Comparison of ENCODE assay signal across 25 mouse cellular contexts in genomic region chr9:96687591-96688186, GRCm38 (mm10). TPM values are rescaled to one million over a fixed set of nuclear protein-coding genes. Genes with fewer than 3 reads are reported as not detected.
A peak's percentile ranks its signal among the peaks of the same experiment; 100 is the strongest.
DNase-seq lines count a peak whose midpoint lies in the region; ATAC-seq and TF ChIP-seq lines count a peak whose summit lies in the region.
"Had no signal": no experiment of that assay in that cellular context is flagged by ENCODE, and none has a peak within 500 bp of the region (broad histone marks: within the 10 kb centered on the region; RNA-seq: fewer than 3 reads in every experiment).

No protein-coding gene starts in this region.

- H3K27ac ChIP-seq in hindbrain, embryonic 10.5 days = peak overlapping the region; percentile 40; the same call in 1 of the 2 replicates
- H3K27ac ChIP-seq in hindbrain, postnatal 0 days = no peak overlapping the region
- H3K27ac ChIP-seq in lung, postnatal 0 days (ENCODE audit: low read length) = peak overlapping the region; percentile 59; the same call in 1 of the 2 replicates
- 0 out of 2 replicates have a peak overlapping the region, but pooled peaks have one; percentile 39 for H3K27ac ChIP-seq in embryonic facial prominence, embryonic 15.5 days (replicated peaks)
- H3K27ac ChIP-seq in liver, embryonic 11.5 days (ENCODE audit: low read depth, low read length) = no peak overlapping the region
- H3K27ac ChIP-seq: forebrain, embryonic 10.5 days; heart, embryonic 13.5 days; hindbrain, embryonic 13.5 days; liver, embryonic 12.5 days; midbrain, embryonic 15.5 days; stomach, embryonic 15.5 days had no signal

- no peaks in the 10 kb centered on the region for H3K9me3 ChIP-seq in hindbrain, embryonic 10.5 days
- no peaks in the 10 kb centered on the region for H3K9me3 ChIP-seq in hindbrain, postnatal 0 days (ENCODE audit: low read length)
- no peaks in the 10 kb centered on the region for H3K9me3 ChIP-seq in lung, postnatal 0 days (ENCODE audit: low read length)
- H3K9me3 ChIP-seq in embryonic facial prominence, embryonic 15.5 days (replicated peaks) = no peaks in the 10 kb centered on the region
- no peaks in the 10 kb centered on the region for H3K9me3 ChIP-seq in liver, embryonic 11.5 days (ENCODE audit: control insufficient read depth, low read length)
- H3K9me3 ChIP-seq: heart, embryonic 13.5 days; hindbrain, embryonic 13.5 days; liver, embryonic 12.5 days; midbrain, embryonic 15.5 days; stomach, embryonic 15.5 days had no signal

- H3K36me3 ChIP-seq in hindbrain, embryonic 10.5 days = peaks cover 31% of the 10 kb centered on the region
- peaks cover 24% of the 10 kb centered on the region; the same call in 1 of the 2 replicates for H3K36me3 ChIP-seq in hindbrain, postnatal 0 days (ENCODE audit: insufficient read depth, low read length)
- H3K36me3 ChIP-seq in lung, postnatal 0 days (ENCODE audit: insufficient read depth, low read length) = peaks cover 5% of the 10 kb centered on the region; the same call in 1 of the 2 replicates
- peaks cover 40% of the 10 kb centered on the region for H3K36me3 ChIP-seq in embryonic facial prominence, embryonic 15.5 days
- H3K36me3 ChIP-seq in liver, embryonic 11.5 days (ENCODE audit: control insufficient read depth, insufficient read depth, low read length) = peaks cover 12% of the 10 kb centered on the region

- ATAC-seq in hindbrain, postnatal 0 days = no peak
- no peak for ATAC-seq in lung, postnatal 0 days
- ATAC-seq in embryonic facial prominence, embryonic 15.5 days (ENCODE audit: insufficient number of reproducible peaks, low FRiP score, low TSS enrichment, low read depth) = no peak
- no peak for ATAC-seq in liver, embryonic 11.5 days (replicated peaks; ENCODE audit: low FRiP score)
- ATAC-seq: forebrain, embryonic 16.5 days; inflammation-experienced regulatory T-cells, adult 6 months; liver, embryonic 12.5 days; midbrain, embryonic 15.5 days had no signal

- no peak overlapping the region for H3K4me3 ChIP-seq in hindbrain, embryonic 10.5 days
- no peak overlapping the region for H3K4me3 ChIP-seq in hindbrain, postnatal 0 days (ENCODE audit: low read length)
- H3K4me3 ChIP-seq in lung, postnatal 0 days (ENCODE audit: low read depth, low read length) = no peak overlapping the region
- no peak overlapping the region for H3K4me3 ChIP-seq in embryonic facial prominence, embryonic 15.5 days (replicated peaks)
- H3K4me3 ChIP-seq in liver, embryonic 11.5 days (ENCODE audit: low read depth, low read length) = no peak overlapping the region
- H3K4me3 ChIP-seq: forebrain, embryonic 10.5 days; heart, adult 2 months; heart, embryonic 13.5 days; hindbrain, embryonic 13.5 days; liver, embryonic 12.5 days; midbrain, embryonic 15.5 days; stomach, embryonic 15.5 days had no signal

- TF ChIP-seq EP300 in lung, postnatal 0 days (IDR thresholded peaks at IDR 0.05) = no peak

- DNase-seq in hindbrain, embryonic 10.5 days (ENCODE audit: low spot score) = no peak
- DNase-seq in hindbrain, postnatal 0 days (ENCODE audit: low spot score) = no peak
- DNase-seq in lung, postnatal 0 days (ENCODE audit: low spot score) = no peak
- no peak for DNase-seq in lung, postnatal 14 days
- DNase-seq in adrenal gland, postnatal 10 days = no peak
- no peak for DNase-seq in liver, embryonic 11.5 days (ENCODE audit: low spot score)
- DNase-seq: cerebellum, adult 2 months; cerebellum, postnatal 36 days; embryo, embryonic 11 days; gastrocnemius, postnatal 14 days; kidney, adult 9 months; kidney, postnatal 14 days; left cerebral cortex, postnatal 4 days; right cerebral cortex, adult 18-20 months; right cerebral cortex, postnatal 4 days had no signal

- peaks cover 6% of the 10 kb centered on the region for H3K4me1 ChIP-seq in hindbrain, embryonic 10.5 days (replicated peaks)
- no peaks in the 10 kb centered on the region for H3K4me1 ChIP-seq in hindbrain, postnatal 0 days (ENCODE audit: insufficient read depth, low read length)
- no peaks in the 10 kb centered on the region for H3K4me1 ChIP-seq in lung, postnatal 0 days (ENCODE audit: insufficient read depth, low read depth, low read length)
- 0 out of 2 replicates have a peak, but pooled peaks cover 3% of the 10 kb centered on the region for H3K4me1 ChIP-seq in embryonic facial prominence, embryonic 15.5 days
- no peaks in the 10 kb centered on the region for H3K4me1 ChIP-seq in liver, embryonic 11.5 days (replicated peaks; ENCODE audit: control insufficient read depth, insufficient read depth, low read length)
- H3K4me1 ChIP-seq: hindbrain, embryonic 13.5 days; midbrain, embryonic 15.5 days had no signal

- whole genome bisulfite sequencing in hindbrain, embryonic 10.5 days = 87% methylated on average over 20 of the region's 20 CpGs
- 80% methylated on average over 20 of the region's 20 CpGs for WGBS in hindbrain, postnatal 0 days
- 76% methylated on average over 20 of the region's 20 CpGs for WGBS in lung, postnatal 0 days
- 70% methylated on average over 20 of the region's 20 CpGs for WGBS in embryonic facial prominence, embryonic 15.5 days
- WGBS in liver, embryonic 11.5 days = 92% methylated on average over 20 of the region's 20 CpGs

- no peak for TF ChIP-seq CTCF in hindbrain, postnatal 0 days (IDR thresholded peaks at IDR 0.05; ENCODE audit: low read depth)
- TF ChIP-seq CTCF in lung, postnatal 0 days (IDR thresholded peaks at IDR 0.05) = no peak

- no peak overlapping the region for H3K4me2 ChIP-seq in hindbrain, postnatal 0 days (ENCODE audit: low read depth, low read length)
- H3K4me2 ChIP-seq in lung, postnatal 0 days (replicated peaks; ENCODE audit: low read depth, low read length) = no peak overlapping the region
- no peak overlapping the region for H3K4me2 ChIP-seq in embryonic facial prominence, embryonic 15.5 days (replicated peaks)
- no peak overlapping the region for H3K4me2 ChIP-seq in liver, embryonic 11.5 days
- H3K4me2 ChIP-seq: heart, embryonic 13.5 days; hindbrain, embryonic 13.5 days; liver, embryonic 12.5 days; midbrain, embryonic 15.5 days; stomach, embryonic 15.5 days had no signal

- H3K9ac ChIP-seq in hindbrain, postnatal 0 days (replicated peaks; ENCODE audit: low read length) = no peak overlapping the region
- H3K9ac ChIP-seq in lung, postnatal 0 days (replicated peaks; ENCODE audit: low read depth) = no peak overlapping the region
- no peak overlapping the region for H3K9ac ChIP-seq in embryonic facial prominence, embryonic 15.5 days
- no peak overlapping the region for H3K9ac ChIP-seq in liver, embryonic 11.5 days (ENCODE audit: low read depth, low read length)
- H3K9ac ChIP-seq: heart, embryonic 13.5 days; hindbrain, embryonic 13.5 days; liver, embryonic 12.5 days; midbrain, embryonic 15.5 days; stomach, embryonic 15.5 days had no signal

- H3K27me3 ChIP-seq in hindbrain, embryonic 10.5 days (ENCODE audit: insufficient read depth, poor library complexity, severe bottlenecking) = no peaks in the 10 kb centered on the region; the same call in 1 of the 2 replicates
- H3K27me3 ChIP-seq in hindbrain, postnatal 0 days (ENCODE audit: insufficient read depth, low read length) = no peaks in the 10 kb centered on the region
- H3K27me3 ChIP-seq in lung, postnatal 0 days (replicated peaks; ENCODE audit: insufficient read depth, low read length) = no peaks in the 10 kb centered on the region
- no peaks in the 10 kb centered on the region for H3K27me3 ChIP-seq in embryonic facial prominence, embryonic 15.5 days
- H3K27me3 ChIP-seq in liver, embryonic 11.5 days (replicated peaks; ENCODE audit: control insufficient read depth, insufficient read depth, low read length) = no peaks in the 10 kb centered on the region
- H3K27me3 ChIP-seq: heart, embryonic 13.5 days; hindbrain, embryonic 13.5 days; liver, embryonic 12.5 days; midbrain, embryonic 15.5 days; stomach, embryonic 15.5 days had no signal

RNA-seq across cellular contexts. Expression of gene Rasa2, which starts 56.3 kb away (rescaled TPM):
- polyA plus RNA-seq in hindbrain, embryonic 10.5 days (2016; fragmentation: Nextera tagmentation; extraction: Ambion mirVana) = 12.3 and 14.9 TPM in 2 replicates
- total RNA-seq in hindbrain, postnatal 0 days (2014; rRNA removed) = 12.0 and 13.2 TPM in 2 replicates
- 12.9 and 16.5 TPM in 2 replicates for polyA plus RNA-seq in hindbrain, postnatal 0 days (2015; fragmentation: Nextera tagmentation; extraction: Ambion mirVana)
- 12.3 and 15.6 TPM in 2 replicates for polyA plus RNA-seq in lung, postnatal 0 days (2015; fragmentation: Nextera tagmentation; extraction: Ambion mirVana)
- 19.8 and 20.8 TPM in 2 replicates for polyA plus RNA-seq in embryonic facial prominence, embryonic 15.5 days (2015; fragmentation: Nextera tagmentation; extraction: Ambion mirVana)
- 10 to 100 TPM; 10.7 to 11.9 TPM for total RNA-seq in adrenal gland, postnatal 10 days (2021)
- polyA plus RNA-seq in liver, embryonic 11.5 days (2014; fragmentation: Nextera tagmentation; extraction: Ambion mirVana) = 9.5 and 9.7 TPM in 2 replicates

Comparison
In these comparisons a context has a peak if more than half of its experiments do, and no peak if none do; other contexts are left out.
1. H3K27ac ChIP-seq: peak in hindbrain, embryonic 10.5 days (single experiment), lung, postnatal 0 days (single experiment) and embryonic facial prominence, embryonic 15.5 days (single experiment); none in hindbrain, postnatal 0 days (single experiment) and liver, embryonic 11.5 days (single experiment).